Mouse (Mus musculus) urinary bladder, postnatal 25 days (tissue): Measurements from ENCODE around the gene Hmx1.

Experiments
- DNase-seq: peaks from one replicate; pipeline ENCODE4 v3.0.0; 2022; ENCODE audit warnings: low spot score

Hmx1 gene

GRCm38 (mm10) chr5:35398310-35398910 lies 9.5 kb downstream of the Hmx1 start:
- no peak for DNase-seq

- no peak for DNase-seq
Observed at GRCm38 (mm10) chr5:35399061-35399460, 10.2 kb downstream of the Hmx1 start.

- no peak for DNase-seq
Observed at GRCm38 (mm10) chr5:35399704-35400320, 10.9 kb downstream of the Hmx1 start.

- DNase-seq: no peak
Observed at GRCm38 (mm10) chr5:35401240-35401639, 12.3 kb downstream of the Hmx1 start.

- DNase-seq: no peak
Observed at GRCm38 (mm10) chr5:35407411-35407930, 18.6 kb downstream of the Hmx1 start.

- DNase-seq: no peak
Observed at GRCm38 (mm10) chr5:35411028-35411427, 22.1 kb downstream of the Hmx1 start.

GRCm38 (mm10) chr5:35412833-35413232 lies 23.9 kb downstream of the Hmx1 start:
- DNase-seq: no peak

- no peak for DNase-seq
Observed at GRCm38 (mm10) chr5:35417707-35418106, 28.8 kb downstream of the Hmx1 start.

GRCm38 (mm10) chr5:35421622-35422021 lies 32.7 kb downstream of the Hmx1 start:
- no peak for DNase-seq

GRCm38 (mm10) chr5:35425218-35425617 lies 36.3 kb downstream of the Hmx1 start:
- no peak for DNase-seq

GRCm38 (mm10) chr5:35427901-35428300 lies 39.0 kb downstream of the Hmx1 start:
- DNase-seq: no peak

GRCm38 (mm10) chr5:35428421-35428820 lies 39.5 kb downstream of the Hmx1 start:
- DNase-seq: no peak

GRCm38 (mm10) chr5:35432098-35432497 lies 43.2 kb downstream of the Hmx1 start:
- no peak for DNase-seq

- no peak for DNase-seq
Observed at GRCm38 (mm10) chr5:35434038-35434437, 45.1 kb downstream of the Hmx1 start.

- no peak for DNase-seq
Observed at GRCm38 (mm10) chr5:35434703-35435102, 45.8 kb downstream of the Hmx1 start.

GRCm38 (mm10) chr5:35438805-35439204 lies 49.9 kb downstream of the Hmx1 start:
- DNase-seq: no peak

GRCm38 (mm10) chr5:35440459-35440858 lies 51.6 kb downstream of the Hmx1 start:
- no peak for DNase-seq

- no peak for DNase-seq
Observed at GRCm38 (mm10) chr5:35441411-35441810, 52.5 kb downstream of the Hmx1 start.

- DNase-seq: no peak
Observed at GRCm38 (mm10) chr5:35444731-35445130, 55.8 kb downstream of the Hmx1 start.

- DNase-seq: no peak
Observed at GRCm38 (mm10) chr5:35447656-35448443, 58.9 kb downstream of the Hmx1 start.
